Mouse (Mus musculus) left cerebral cortex, postnatal 4 days (tissue): ENCODE measurements around the gene Dach1. TPM values are rescaled to one million over a fixed set of nuclear protein-coding genes. Genes with fewer than 3 reads are reported as not detected.

Source experiments
- DNase-seq: peaks from one replicate; pipeline ENCODE4 v3.0.0-alpha.2; 2022
- intact Hi-C: fragments of 180-260 bp; cut with DNase I; formaldehyde crosslinking; loops from one replicate; pipeline ENCODE4 v1.15.1; 2025
- total RNA-seq, 2 experiments: library from RNA; stranded (reverse); gene quantifications; 2 replicates each; pipeline ENCODE4 v1.2.3; 2021

Gene Dach1
- total RNA-seq, 2 experiments from 2014 or later, result 11.6 to 14.8 TPM

GRCm38 (mm10) chr14:97881976-97882375, 287.6 kb downstream of the Dach1 start:
- intact Hi-C loops, result no loop called here
- no peak for DNase-seq

- no peak for DNase-seq
- intact Hi-C loops, result no loop called here
These were observed 298.6 kb downstream of the Dach1 start for GRCm38 (mm10) chr14:97871001-97871400.

- intact Hi-C loops, result no loop called here
- no peak for DNase-seq
These were observed 311.2 kb downstream of the Dach1 start for GRCm38 (mm10) chr14:97858384-97858783.

- intact Hi-C loops, result no loop called here
- no peak for DNase-seq
These were observed 312.3 kb downstream of the Dach1 start for GRCm38 (mm10) chr14:97857276-97857675.

GRCm38 (mm10) chr14:97855345-97855744, 314.2 kb downstream of the Dach1 start:
- intact Hi-C loops, result no loop called here
- DNase-seq, result peak; percentile 51

- intact Hi-C loops, result no loop called here
- DNase-seq, result no peak
These were observed 319.1 kb downstream of the Dach1 start for GRCm38 (mm10) chr14:97850486-97850885.

GRCm38 (mm10) chr14:97847641-97848040, 321.9 kb downstream of the Dach1 start:
- intact Hi-C loops, result no loop called here
- DNase-seq, result no peak

- intact Hi-C loops, result no loop called here
These were observed 330.3 kb downstream of the Dach1 start for GRCm38 (mm10) chr14:97839275-97839674.

GRCm38 (mm10) chr14:97829865-97830264, 339.7 kb downstream of the Dach1 start:
- no peak for DNase-seq
- intact Hi-C loops, result no loop called here

More at GRCm38 (mm10) chr14:97839275-97839674, 330.3 kb downstream of the Dach1 start:
- DNase-seq, result no peak

- no peak for DNase-seq
- intact Hi-C loops, result no loop called here
These were observed 354.9 kb downstream of the Dach1 start for GRCm38 (mm10) chr14:97814555-97815175.

- peak; percentile 11 for DNase-seq
- intact Hi-C loops, result no loop called here
These were observed 356.0 kb downstream of the Dach1 start for GRCm38 (mm10) chr14:97813557-97813956.

GRCm38 (mm10) chr14:97795385-97795952, 374.1 kb downstream of the Dach1 start:
- intact Hi-C loops, result no loop called here
- no peak for DNase-seq

GRCm38 (mm10) chr14:97774135-97774767, 395.3 kb downstream of the Dach1 start:
- intact Hi-C loops, result no loop called here
- DNase-seq, result no peak

GRCm38 (mm10) chr14:97754400-97754799, 415.2 kb downstream of the Dach1 start:
- no peak for DNase-seq
- intact Hi-C loops, result no loop called here

GRCm38 (mm10) chr14:97753973-97754372, 415.6 kb downstream of the Dach1 start:
- intact Hi-C loops, result no loop called here

GRCm38 (mm10) chr14:97743252-97743651, 426.3 kb downstream of the Dach1 start:
- DNase-seq, result no peak
- intact Hi-C loops, result no loop called here

More at GRCm38 (mm10) chr14:97753973-97754372, 415.6 kb downstream of the Dach1 start:
- no peak for DNase-seq

GRCm38 (mm10) chr14:97742785-97743184, 426.8 kb downstream of the Dach1 start:
- intact Hi-C loops, result no loop called here
- no peak for DNase-seq
